Mouse (Mus musculus) midbrain, postnatal 0 days (tissue): ENCODE measurements around the gene Cntnap2. TPM values are rescaled to one million over a fixed set of nuclear protein-coding genes. Genes with fewer than 3 reads are reported as not detected.
A peak's percentile ranks its signal among the peaks of the same experiment; 100 is the strongest.

Experiments used
- ATAC-seq: fragments of 200-750 bp; cut with Nextera tagmentation; 2 replicates; pipeline ENCODE4 v1.8.0; 2017; ENCODE audit warnings: moderate number of reproducible peaks, mild to moderate bottlenecking, moderate TSS enrichment, moderate library complexity; ENCODE audit not compliant: low FRiP score
- DNase-seq: peaks from one replicate; pipeline ENCODE4 v3.0.0-alpha.2; 2015; ENCODE audit warnings: low spot score
- H3K27ac ChIP-seq: fragments of 300-500 bp; sonication (generic); 2 replicates; pipeline ENCODE4 v1.5.1; 2014; ENCODE audit warnings: low read depth, mild to moderate bottlenecking, low read length, mixed read lengths
- H3K27me3 ChIP-seq: fragments of 300-500 bp; sonication (generic); 2 replicates; pipeline ENCODE4 v1.6.1; 2014; ENCODE audit warnings: low read length, control low read depth, mixed read lengths; ENCODE audit not compliant: insufficient read depth
- H3K36me3 ChIP-seq: fragments of 300-500 bp; sonication (generic); 2 replicates; pipeline ENCODE4 v1.6.1; 2014; ENCODE audit warnings: low read length, control low read depth, mixed read lengths; ENCODE audit not compliant: insufficient read depth
- H3K4me1 ChIP-seq: fragments of 300-500 bp; sonication (generic); 2 replicates; pipeline ENCODE4 v1.6.1; 2014; ENCODE audit warnings: mild to moderate bottlenecking, control low read depth, antibody characterized with exemption, low read length, mixed read lengths; ENCODE audit not compliant: insufficient read depth
- H3K4me2 ChIP-seq: fragments of 300-500 bp; sonication (generic); 2 replicates; pipeline ENCODE4 v1.6.1; 2014; ENCODE audit warnings: low read depth, mild to moderate bottlenecking, low read length, mixed read lengths; ENCODE audit not compliant: poor library complexity, severe bottlenecking
- H3K4me3 ChIP-seq: fragments of 300-500 bp; sonication (generic); 2 replicates; pipeline ENCODE4 v1.5.1; 2014; ENCODE audit warnings: low read depth, mild to moderate bottlenecking, low read length, moderate library complexity
- H3K9ac ChIP-seq: fragments of 300-500 bp; sonication (generic); replicated peaks from 2 replicates; pipeline ENCODE4 v1.6.1; 2014; ENCODE audit warnings: mild to moderate bottlenecking, low read length, moderate library complexity, mixed read lengths; ENCODE audit not compliant: poor library complexity, severe bottlenecking
- H3K9me3 ChIP-seq: fragments of 300-500 bp; sonication (generic); 2 replicates; pipeline ENCODE4 v1.6.1; 2016; ENCODE audit warnings: low read length, control low read depth
- CTCF ChIP-seq: IDR thresholded peaks from 2 replicates; pipeline ENCODE4 v1.5.1; 2016; ENCODE audit warnings: antibody characterized with exemption, mild to moderate bottlenecking
- WGBS: fragments of 180-500 bp; shearing (Covaris S2); extraction: QIAGEN DNeasy Blood & Tissue Kit; methylation state at CpG from one replicate; pipeline ENCODE4 v1.1.7; 2014; 5-methylcytosine and 5-hydroxymethylcytosine counted together
- polyA plus RNA-seq: library from polyadenylated mRNA; unstranded; fragments of >200 nt; fragmentation: Nextera tagmentation; extraction: Ambion mirVana; gene quantifications from 2 replicates; pipeline ENCODE4 v1.2.1, GENCODE M21; 2015
- total RNA-seq: library from RNA; depleted of rRNA; stranded (reverse); fragments of >200 nt; gene quantifications from 2 replicates; pipeline ENCODE4 v1.2.3, GENCODE M21; 2014; rRNA removed

The Cntnap2 gene
- 106 and 108 TPM in 2 replicates for total RNA-seq
- polyA plus RNA-seq = 51.1 and 53.6 TPM in 2 replicates

DNA sequence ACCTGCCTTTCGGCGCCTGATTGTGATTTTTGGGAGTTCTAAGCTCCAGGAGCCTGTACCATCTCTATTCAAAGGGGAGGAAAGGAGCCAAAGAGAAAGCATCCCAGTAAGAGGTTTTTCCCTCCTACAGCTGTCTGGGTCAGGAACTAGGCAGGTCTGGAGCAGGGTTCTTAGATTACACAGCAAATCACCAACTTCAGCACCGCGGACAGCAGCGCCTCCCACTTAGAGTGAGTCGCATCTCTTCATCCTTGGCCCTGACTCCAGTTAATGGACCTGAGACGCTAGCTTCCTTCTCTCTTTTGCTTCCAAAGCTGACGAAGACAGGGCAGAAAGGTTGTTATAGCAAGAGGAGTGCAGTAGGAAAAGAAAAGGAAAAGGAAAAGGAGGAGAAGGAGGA lies at the start of gene Cntnap2:
Cntnap2 (plus strand) TSS at position 267 of the 400 bp plus-strand sequence.
- Histone ChIP-seq H3K4me2 (peak within 1 kb of the TSS; percentile 53), H3K36me3 (no peaks in the 10 kb centered on the region), H3K4me3 (peak within 1 kb of the TSS; percentile 63), H3K27ac (peak within 1 kb of the TSS; percentile 84), H3K4me1 (no peaks in the 10 kb centered on the region), H3K9ac (peak within 1 kb of the TSS; percentile 76), H3K27me3 (no peaks in the 10 kb centered on the region), H3K9me3 (no peaks in the 10 kb centered on the region)
- ATAC-seq = peak; percentile 63; the same call in 1 of the 2 replicates
- peak; percentile 79 for DNase-seq
- TF ChIP-seq CTCF = peak; percentile 25; the same call in 1 of the 2 replicates
- 7% methylated on average over 8 of the region's 8 CpGs for WGBS

DNA sequence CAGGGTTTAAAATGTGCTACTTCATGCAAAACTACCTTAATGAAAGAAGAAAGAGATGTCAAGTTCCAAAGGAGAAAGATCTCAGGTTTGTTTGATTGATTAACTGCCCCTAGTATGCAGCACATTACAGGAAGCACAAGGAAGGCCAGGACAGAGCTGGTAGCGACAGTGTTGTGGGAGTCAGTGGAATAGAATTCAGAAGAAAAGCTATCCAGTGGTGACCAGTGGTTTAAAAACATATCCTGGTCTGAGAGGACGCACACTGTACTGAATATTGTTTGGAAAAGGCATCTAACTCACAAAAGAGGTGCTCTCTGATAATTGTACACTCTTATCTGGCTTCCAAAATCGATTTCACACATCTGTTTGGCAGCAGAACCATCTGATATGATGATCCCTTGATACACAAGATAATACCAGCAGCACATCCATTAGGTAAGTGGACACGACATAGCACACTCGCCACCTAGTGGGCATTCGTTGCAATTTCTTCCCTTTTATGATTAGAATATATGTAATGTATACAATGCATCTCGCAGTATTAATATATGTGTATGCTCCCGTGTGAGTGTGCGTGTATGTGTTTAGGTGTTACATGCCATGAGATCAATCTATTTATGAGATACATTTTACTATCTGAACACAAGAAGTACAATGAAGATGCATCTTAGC lies 33.0 kb upstream of the Cntnap2 start:
- peak; percentile 70 for ATAC-seq
- WGBS = 21% methylated on average over 9 of the region's 9 CpGs

DNA sequence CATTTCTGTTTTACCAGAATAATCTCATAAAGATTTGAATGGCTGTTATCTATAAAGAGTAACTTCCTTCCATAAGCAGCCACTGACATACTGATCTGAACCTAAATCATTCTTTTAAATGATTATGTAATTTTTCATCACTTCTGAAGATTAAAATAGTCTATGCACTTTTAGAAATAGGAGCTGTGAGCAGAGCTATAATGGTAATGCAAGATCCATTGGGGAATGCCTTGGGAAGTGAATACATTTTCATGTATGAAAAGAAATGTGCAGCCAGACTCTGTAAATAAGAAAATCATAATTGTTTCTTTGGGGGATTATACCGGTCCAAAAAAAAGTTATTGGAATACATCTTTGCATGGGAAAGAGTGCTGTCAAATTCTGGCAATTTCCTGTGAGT lies 19.7 kb upstream of the Cntnap2 start:
- H3K4me3 ChIP-seq = no peak overlapping the region
- no peaks in the 10 kb centered on the region for H3K9me3 ChIP-seq
- 54% methylated on average over 1 of the region's 1 CpGs for WGBS
- no peak overlapping the region for H3K4me2 ChIP-seq
- H3K36me3 ChIP-seq = no peaks in the 10 kb centered on the region
- H3K4me1 ChIP-seq = no peaks in the 10 kb centered on the region
- H3K9ac ChIP-seq = no peak overlapping the region
- DNase-seq (no peak), ATAC-seq (no peak)
- no peak for TF ChIP-seq CTCF
- no peaks in the 10 kb centered on the region for H3K27me3 ChIP-seq
- no peak overlapping the region for H3K27ac ChIP-seq

More for the DNA sequence above, 33.0 kb upstream of the Cntnap2 start:
- Histone ChIP-seq H3K36me3 (no peaks in the 10 kb centered on the region), H3K4me2 (no peak overlapping the region), H3K9me3 (no peaks in the 10 kb centered on the region), H3K4me3 (no peak overlapping the region), H3K27me3 (no peaks in the 10 kb centered on the region), H3K4me1 (no peaks in the 10 kb centered on the region), H3K9ac (no peak overlapping the region), H3K27ac (no peak overlapping the region)
- peak; percentile 84 for DNase-seq
- peak; percentile 98 for TF ChIP-seq CTCF

DNA sequence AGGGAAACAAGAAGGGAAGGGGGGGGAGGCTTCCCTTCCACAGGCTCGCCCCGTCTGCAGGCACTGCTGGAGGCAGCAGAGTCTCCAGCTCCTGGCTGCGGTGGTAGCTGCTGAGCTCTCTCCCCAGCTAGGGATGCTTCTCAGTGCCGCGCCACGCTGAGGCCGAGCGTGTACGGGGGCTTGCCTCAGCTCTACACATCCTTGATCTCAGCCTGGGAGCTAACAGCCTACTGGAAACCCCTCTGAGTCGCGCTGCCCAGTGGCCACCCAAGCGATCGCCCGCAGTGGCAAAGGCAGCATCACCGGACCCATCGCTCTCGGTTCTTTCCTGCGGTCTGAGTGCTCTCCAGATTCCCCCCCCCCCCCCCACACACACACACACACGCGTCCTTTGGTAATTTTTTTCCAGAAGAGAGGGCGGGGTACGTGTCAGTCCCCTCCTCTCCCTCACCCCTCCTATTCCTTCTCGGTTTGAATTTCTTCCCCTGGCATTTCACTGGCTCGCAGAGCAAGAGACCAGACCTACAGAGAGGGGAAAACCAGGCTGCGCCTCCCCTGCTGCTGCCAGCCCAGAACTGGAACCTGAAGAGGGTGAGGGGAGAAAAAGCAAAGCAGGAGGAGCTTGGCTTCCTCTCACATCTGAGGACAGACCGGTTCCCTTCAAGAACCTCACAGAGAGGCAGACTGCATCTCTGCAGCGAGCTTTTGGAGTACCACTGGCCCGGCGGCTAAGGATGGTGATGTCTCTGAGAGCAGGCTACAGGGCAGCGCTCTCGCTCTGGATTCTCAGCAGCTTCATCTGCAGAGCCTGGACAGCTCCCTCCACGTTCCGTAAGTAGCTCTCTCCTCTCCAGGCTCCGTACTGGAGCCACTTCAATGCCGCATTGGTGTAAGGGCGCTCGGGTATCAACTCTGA lies 657 bp downstream of the Cntnap2 start:
- no peaks in the 10 kb centered on the region for H3K4me1 ChIP-seq
- TF ChIP-seq CTCF = no peak; the same call in 1 of the 2 replicates
- H3K9ac ChIP-seq = peak overlapping the region; percentile 76
- WGBS = under 1% methylated on average over 34 of the region's 37 CpGs
- peak overlapping the region; percentile 84 for H3K27ac ChIP-seq
- peak overlapping the region; percentile 53 for H3K4me2 ChIP-seq
- peak overlapping the region; percentile 63 for H3K4me3 ChIP-seq
- ATAC-seq (peak; percentile 87), DNase-seq (peak; percentile 80)
- no peaks in the 10 kb centered on the region for H3K27me3 ChIP-seq
- no peaks in the 10 kb centered on the region for H3K9me3 ChIP-seq
- no peaks in the 10 kb centered on the region for H3K36me3 ChIP-seq

DNA sequence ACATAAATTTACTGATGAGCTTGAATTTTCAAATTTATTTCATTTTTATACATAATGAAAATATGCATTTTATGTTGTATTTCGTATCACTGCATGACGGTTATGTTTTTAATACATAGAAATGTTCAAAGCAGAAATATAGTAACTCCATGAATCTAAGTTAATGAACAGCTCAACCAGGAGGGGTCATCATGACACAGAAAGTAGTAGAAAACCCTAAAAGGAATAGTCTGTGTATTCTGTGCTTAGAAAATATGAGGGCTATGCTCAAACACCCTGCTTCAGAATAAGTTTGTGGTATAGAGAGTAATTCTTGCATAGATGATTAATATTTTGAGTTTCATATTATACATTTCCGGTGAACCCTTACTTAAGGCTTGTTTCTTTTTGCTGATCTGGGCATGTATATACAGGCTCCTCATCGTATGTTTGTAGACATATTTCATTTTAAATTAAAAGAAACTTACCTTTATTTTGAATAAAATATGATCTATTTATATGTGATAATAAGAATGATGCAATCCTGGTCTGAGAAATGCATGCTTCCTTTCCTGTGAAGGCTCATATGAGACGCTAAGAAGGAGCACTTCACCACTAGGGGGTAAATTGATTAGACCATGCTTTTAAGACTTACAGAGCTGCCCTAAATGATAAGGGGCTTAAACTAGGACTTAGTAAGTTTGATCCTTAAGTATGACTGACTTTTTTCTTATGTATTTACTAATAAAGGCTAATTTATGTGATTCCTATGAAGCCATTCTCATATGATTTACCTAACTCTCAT lies 3.2 kb downstream of the Cntnap2 start:
- peak overlapping the region; percentile 27 for H3K4me3 ChIP-seq
- ATAC-seq = no peak
- no peaks in the 10 kb centered on the region for H3K27me3 ChIP-seq
- H3K27ac ChIP-seq = no peak overlapping the region
- no peaks in the 10 kb centered on the region for H3K36me3 ChIP-seq
- no peaks in the 10 kb centered on the region for H3K9me3 ChIP-seq
- no peak overlapping the region for H3K9ac ChIP-seq
- no peaks in the 10 kb centered on the region for H3K4me1 ChIP-seq
- WGBS = 46% methylated on average over 5 of the region's 5 CpGs
- TF ChIP-seq CTCF = peak; percentile 69
- peak; percentile 73 for DNase-seq
- H3K4me2 ChIP-seq = peak overlapping the region; percentile 29
